Mouse (Mus musculus) adrenal gland, postnatal 4 days (tissue): ENCODE measurements around the gene Snx3. TPM values are rescaled to one million over a fixed set of nuclear protein-coding genes. Genes with fewer than 3 reads are reported as not detected.

Experiments used
- DNase-seq, 2 experiments: peaks; one replicate each; pipeline ENCODE4 v3.0.0; 2021 to 2022; ENCODE audit warnings: low spot score in 2 of 2, mixed read lengths in 2 of 2
- long read RNA-seq, 2 experiments: library from polyadenylated mRNA; stranded (forward); transcript quantifications; one replicate each; pipeline ENCODE4 v2.0.0; 2021
- total RNA-seq, 2 experiments: library from RNA; stranded (reverse); gene quantifications; 2 replicates each; pipeline ENCODE4 v1.2.3; 2021

The Snx3 gene
- total RNA-seq, result 100 to 1,000 TPM; 166 to 175 TPM
- long read RNA-seq, experiment 1, transcript Snx3-201 (4 exons, 1,401 nt), result major isoform, 191 of 199 reads
- long read RNA-seq, experiment 1, partial matches to known transcripts, result 2 of 199 reads
- long read RNA-seq, experiment 1, other reads (novel, unspliced or antisense), result 4 of 199 reads
- long read RNA-seq, experiment 2, transcript Snx3-201 (4 exons, 1,401 nt), result major isoform, 251 of 264 reads
- long read RNA-seq, experiment 2, partial matches to known transcripts, result 2 of 264 reads
- long read RNA-seq, experiment 2, other reads (novel, unspliced or antisense), result 9 of 264 reads

DNA sequence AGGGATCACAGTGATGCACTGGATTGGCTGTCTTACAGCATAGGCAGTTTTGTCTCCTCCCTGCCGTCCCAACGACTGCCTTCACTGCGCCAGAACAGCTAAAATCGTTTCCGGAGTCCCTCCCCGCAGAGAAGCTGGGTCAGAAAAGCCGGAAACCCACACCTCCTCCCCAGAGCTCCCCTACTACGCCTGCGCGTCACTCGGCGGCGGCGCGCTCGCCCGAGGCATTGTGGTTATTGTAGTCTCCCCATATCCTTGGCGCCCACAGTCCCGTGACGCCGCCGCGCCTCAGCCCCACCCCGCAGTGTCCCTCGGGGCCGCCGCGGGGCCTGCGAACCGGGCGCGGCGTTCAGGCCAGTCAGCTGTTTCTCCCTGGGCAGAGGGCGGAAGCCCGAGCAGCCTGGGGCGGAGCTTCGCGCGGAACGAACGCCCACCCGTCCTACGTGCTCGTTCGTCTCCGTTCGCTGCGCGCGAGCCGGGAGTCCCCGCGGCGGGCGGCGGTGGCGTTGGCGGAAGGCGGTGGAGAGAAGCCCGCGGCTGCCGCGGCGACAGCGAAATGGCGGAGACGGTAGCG lies at the start of gene Snx3:
TSS of gene Snx3 (plus strand) at position 256 of the 574 bp plus-strand sequence.
- DNase-seq, result peak; percentile 87 to 97

DNA sequence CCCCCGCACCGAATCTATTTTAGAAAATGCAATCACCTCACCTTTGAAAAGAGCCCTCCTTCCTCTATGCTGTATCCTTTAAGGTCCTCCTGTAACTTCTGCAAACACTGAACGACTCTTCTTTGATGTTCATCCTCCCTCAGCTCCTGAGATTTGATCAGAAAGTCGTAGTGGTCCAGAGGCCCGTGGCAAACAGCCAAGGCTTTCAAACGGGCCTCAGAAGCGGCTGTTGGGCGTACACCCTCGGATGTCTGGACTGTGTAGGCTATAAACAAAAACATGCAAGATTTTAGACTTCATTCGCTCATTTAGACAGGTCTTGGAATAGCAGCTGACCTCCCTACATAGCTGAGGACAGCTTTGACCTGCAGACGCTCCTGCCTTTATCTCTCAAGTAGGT lies 47.6 kb upstream of the Snx3 start:
- DNase-seq, result no peak

DNA sequence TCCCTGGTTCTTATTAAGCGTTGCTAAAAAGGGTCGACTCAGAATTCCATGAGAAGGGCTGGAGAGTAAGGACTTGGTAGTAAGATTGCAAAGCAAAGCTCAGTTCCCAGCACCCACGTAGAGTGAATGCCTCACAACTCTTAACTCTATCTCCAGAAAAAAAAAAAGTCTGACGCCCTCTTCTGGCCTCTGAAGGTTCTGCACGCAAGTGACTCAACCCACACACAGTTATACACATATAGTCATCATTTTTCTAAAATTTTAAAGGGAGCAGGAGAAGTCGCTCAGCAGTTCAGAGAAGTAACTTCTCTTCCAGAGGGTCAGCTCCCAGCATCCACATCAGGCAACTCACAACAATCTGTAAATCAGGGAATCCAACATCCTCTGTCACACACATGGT lies 47.1 kb upstream of the Snx3 start:
- DNase-seq, result no peak

DNA sequence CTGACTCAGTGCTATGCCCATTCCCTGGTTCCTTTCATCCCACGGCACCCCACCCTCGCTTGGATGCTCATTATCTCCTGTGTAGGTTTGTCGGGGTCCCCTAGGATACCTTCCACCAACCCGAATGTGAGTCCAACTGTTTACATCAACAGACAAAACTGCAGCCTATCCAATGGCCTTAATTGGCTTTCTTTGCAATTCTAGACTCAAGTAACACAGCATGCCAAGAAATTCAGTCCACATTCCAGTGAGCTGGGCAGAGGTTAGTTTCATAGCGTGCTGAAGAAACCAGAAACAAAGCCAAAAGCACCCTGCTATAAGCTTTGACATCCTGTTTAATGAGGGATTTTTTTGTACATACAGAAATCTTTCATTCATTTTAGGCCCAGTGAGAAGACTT lies 45.8 kb upstream of the Snx3 start:
- DNase-seq, result no peak

DNA sequence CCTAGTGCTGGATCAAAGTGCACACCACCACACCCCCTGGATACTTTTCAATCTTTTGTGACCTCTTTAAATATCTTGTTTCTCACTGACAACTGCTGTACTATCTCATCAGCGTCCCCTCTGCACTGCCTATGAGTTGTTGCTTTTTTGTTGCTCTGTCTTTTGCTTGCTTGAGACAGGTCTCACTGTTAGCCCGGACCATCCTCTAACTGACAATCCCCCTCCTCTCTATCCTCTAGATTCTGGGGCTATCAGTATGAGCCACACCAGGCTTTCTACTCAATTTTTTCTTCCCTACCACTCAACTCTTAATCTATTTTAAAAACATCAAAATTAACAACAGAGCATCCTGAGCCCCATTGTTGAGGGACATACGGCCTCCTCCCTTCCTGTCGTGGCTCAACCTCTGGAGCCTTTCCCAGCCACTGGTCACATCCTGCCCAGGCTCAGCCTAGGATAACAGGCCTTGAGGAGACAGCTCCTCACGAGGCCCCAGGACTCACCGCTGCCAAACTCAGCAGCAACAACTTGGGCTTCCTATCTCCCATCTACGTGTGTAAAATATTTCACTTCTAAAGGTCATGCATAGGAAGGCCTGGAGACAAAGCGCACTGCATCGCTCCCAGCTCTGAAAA lies 44.2 kb upstream of the Snx3 start:
- DNase-seq, result no peak

DNA sequence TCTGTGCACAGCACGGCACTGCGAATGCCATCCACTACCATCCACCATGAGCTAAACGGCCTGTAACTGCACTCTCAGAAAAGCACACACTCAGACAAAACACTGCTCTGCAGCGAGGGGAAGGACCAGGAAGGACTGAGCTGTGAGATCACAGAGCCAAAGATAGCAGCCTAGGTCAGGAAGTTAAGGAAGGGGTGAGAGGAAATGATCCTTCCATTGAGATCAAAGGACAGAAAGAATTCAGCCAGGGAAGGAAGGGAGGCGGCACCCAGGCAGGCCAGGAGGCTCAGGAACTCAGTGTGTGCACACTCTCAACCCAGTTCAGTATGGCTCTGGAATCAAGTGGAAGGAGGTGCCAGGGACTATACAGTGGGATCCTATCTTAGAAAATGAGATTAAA lies 37.6 kb upstream of the Snx3 start:
- DNase-seq, result no peak

DNA sequence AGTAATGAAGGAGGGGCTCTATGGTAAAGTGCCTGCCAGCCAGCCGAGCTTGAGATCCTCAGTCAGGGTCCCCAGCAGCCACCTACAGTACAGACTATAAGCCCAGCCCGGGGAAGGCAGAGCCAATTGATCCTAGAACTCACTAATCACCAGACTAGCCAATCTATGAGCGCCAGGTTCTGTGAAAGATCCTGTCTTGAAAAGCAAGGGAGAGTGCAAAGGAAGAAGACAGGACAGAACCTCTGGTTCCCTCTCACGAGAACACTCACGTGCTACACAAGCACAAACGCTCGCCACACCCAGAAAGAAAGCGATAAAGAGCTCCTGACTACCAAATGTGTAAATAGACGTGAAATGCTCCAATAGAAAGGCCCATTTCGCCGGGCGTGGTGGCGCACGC lies 37.0 kb upstream of the Snx3 start:
- DNase-seq, result no peak

DNA sequence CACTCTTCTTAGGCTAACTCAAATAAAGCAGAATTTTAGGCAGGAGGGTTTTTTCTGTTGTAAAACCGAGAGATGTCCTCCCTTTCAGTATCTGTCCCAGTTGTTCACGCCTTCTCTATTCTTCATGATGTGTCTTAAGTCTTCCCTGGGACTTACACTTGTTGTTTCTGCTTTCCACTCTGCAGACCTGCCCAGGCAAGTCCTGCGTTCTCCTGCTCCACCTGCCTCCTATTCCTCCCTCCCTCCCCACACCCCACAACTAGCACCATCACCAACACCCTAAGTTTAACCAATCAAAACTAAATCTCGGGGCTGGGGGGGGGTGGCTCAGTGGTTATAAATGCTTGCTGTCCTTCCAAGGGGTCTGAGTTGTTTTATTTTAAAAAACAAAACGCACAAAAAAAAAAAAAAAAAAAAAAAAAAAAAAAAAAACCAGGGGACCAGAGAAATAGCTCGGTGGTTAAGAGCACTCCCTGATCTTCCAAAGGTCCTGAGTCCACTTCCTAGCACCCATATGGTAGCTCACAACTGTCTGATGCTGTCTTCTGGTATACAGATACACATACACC lies 26.8 kb upstream of the Snx3 start:
- DNase-seq, result no peak

DNA sequence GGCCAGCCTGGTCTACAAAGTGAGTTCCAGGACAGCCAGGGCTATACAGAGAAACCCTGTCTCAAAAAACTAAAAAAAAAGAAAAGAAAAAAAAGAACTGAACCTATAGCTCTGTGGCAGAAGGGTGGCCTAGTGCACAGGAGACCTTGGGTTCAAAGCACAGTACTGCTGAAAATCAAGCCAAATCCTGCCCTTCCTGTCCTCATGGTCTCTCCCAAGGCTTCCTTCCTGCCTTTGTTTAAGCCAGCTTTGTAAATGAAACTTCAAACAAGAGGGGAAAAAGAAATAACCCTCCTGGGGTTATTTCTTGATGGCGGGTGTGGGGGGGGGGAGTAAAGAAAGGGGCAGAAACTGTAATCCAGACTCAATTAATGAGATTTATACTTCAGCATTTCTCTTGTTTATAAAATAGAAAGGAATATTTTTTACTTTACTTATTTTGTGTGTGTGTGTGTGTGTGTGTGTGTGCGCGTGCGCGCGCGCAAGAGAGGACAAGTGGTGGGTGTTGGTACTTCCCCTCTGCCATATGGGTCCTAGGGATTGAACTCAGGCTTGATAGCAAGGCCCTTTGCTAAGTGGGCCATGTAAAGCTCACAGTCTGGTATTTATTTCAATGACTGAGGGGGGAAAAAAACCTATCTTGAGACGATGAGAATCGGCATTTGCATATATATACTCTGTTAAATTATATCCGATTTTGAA lies 24.9 kb upstream of the Snx3 start:
- no peak for DNase-seq

DNA sequence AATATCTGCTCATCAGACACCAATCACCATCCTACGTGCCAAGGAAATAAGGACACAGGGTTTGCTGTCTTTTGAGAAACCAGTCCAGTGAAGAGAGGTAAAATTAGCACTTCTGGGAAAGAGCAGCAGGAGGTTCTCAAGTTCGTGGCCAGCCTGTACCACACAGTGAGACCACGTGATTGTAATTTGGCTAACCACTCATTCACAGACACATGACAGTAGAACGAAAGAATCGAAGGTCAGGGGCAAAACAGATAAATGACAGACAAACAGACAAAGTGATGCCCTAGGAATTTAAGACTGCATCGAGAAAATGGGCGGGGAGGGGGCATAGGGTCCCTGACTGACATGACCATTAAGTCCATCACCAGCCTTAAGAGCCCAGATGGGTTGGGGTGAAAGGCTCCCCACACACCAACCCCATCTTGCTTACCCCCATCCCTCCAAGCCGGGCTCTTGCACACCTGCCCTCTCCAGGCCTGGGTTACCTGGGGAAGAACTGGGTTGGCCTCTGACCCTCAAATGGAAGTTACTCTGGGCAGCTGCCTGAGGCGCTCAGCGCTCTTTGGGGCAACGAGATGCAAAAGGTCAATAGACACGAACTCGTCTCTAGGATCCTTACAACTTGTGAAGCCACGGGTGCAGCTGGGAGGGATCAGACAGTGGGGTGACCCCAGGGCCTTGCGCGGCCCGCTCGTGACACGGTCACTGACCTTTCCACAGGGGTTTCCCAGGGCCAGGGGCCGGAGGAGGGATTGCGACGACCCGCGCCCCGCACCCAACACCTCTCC lies 24.1 kb upstream of the Snx3 start:
- peak in 1 of 2 experiments; percentile 43 for DNase-seq

DNA sequence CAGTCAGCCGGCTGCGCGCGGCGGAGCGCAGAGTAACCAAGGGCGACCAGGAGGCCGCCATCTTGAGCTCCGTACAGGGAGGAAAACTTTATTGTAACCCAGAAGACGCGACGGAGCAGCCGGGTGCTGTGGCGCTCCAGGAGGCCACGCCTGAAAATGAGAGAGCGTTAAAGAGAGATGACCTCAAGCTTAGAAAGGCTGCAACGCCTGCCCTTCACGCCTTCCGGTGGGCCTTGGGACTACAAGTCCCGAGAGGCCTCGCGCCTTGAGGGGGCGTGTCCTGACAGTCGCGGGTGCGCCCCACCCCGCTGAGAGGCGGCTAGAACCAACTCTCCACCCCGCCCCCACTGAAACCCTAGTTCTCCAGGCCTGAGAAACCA lies 23.5 kb upstream of the Snx3 start, which contains the start of gene Afg1l:
TSS of gene Afg1l (minus strand) at position 225 of the 380 bp plus-strand sequence.
- peak; percentile 69 to 95 for DNase-seq

DNA sequence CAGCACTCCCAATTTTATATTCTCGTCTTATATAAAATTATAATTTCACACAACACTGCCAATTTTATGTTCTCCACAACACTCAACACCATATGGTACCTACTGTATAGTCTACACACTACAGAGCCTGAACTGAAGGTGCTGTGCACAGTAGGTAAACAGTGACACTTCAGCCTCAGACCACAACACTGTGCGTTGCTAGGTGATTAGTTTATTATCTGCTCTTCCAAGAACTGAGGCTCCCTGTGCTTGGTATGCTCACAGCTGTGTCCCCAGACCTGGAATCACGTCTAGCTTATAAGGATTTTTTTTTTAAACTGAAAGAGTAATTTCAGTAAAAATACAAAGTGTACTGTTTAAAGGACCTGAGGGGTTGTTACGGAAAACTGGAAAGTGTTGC lies 21.1 kb upstream of the Snx3 start:
- DNase-seq, result no peak

DNA sequence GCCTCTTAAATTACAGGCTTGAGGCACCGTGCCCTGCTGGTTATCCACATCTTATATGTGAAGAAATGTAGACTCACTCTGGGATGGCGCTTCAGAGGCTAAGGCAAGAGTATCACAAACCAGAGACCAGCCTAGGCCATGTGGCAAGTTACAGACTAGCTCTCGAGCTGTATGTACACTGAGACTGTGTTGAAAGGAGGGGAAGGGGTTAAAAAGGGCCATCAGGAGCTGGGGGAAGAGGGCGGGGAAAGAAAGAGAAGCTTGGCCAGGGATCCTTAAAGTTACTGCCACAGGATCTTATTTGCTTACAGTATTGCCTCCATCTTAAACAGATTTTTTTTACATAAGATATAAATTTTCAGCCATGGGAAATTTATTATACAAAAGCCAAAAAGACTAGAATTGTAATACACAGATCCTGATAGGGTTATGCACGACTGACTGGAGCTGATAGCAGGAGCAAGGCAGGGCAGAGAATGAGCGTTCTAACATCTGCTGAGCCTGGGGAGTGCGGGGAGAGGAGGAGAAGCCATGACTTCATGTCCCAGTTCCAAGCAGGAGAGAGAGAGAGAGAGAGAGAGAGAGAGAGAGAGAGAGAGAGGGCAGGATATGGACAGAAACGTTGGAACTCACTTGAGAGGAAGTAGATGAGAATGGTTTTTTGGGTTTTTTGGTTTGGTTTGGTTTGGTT lies 13.1 kb upstream of the Snx3 start:
- no peak for DNase-seq

DNA sequence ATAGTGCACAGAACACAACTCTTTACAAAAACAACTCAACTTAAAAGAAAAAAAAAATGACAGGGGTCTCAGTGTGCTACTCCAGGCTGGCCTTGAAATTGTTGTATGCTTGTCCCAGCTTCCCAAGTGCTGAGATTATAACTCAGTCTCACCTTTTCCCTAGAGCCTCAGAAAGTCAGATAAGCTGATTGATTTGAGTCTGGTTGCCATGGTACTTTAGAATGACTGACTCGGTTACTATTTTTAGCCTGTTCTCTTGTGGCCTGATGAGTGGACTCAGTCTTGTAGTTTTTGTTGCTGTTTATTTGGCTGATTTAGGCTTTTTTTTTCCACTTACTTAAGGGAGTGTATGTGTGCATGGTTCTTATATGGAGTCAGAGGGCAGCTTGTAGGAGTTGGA lies 10.7 kb upstream of the Snx3 start:
- no peak for DNase-seq

DNA sequence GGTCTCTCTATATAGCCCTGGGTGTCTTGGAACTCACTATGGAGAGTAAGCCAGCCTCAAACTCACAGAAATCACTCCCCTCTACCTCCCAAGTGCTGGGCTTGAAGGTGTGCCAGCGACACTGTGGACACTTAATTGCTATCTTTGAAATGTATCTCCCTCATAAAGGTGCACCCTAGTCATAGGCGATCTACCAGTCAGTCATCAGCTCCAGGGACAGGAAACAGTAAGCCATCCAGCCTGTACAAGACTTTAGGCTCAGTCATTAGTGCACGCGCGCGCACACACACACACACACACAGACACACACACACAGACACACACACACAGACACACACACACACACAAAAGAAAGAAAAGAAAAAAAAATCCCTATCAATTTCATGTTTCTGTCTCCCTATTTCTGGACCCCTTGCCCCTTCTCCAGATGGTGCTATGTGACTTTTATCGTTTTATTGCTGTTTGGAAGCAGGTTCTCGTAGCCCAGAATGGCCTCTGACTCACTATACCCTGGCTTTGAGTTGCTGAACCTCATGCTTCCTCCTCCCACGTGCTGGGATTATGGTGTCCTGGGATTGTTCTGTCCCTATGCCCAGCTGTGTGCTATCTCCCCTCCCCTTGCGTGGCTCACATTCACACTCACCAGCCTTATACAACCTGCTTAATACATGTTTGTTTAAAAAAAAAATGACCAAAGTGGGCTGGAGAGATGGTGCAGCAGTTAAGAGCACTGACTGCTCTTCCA lies 9.6 kb upstream of the Snx3 start:
- no peak for DNase-seq

DNA sequence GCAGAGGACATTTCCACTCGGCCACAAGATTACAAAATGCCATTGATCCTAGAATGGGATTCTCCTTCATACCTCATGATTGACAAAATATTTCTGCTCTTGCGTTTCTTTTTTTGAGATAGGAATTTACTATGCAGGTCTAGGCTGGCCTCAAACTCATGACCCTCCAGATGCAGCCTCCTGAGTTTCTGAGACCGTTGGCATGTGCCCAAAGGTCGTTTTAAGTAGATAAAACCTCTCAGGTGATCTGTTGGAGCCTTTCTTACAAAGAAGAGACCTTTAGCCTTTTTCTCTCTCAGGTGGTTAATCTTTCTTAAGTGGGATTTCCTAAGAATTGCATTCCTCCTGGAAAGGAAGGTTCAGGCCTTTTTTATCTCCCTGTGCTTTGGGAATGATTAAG lies 8.8 kb upstream of the Snx3 start:
- DNase-seq, result no peak

DNA sequence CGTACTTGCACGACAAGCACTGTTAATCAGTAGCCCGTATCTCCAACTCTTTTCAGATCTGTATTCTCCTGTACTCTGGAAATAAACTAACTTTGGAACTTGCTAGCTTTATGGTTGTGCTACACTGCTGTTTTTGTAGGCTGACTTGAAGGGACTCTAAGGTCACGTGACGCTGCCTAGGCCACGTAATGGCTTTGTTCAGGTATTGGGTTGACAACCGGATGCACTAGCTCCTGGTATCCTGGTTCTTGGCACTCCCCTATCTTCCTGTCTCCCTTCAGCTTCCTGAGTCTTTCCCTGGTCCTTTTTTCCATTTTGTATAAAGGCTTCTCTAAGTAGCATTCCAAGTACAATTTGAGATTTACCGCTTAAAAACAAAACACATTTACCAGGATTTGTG lies 1.2 kb upstream of the Snx3 start:
- no peak for DNase-seq

DNA sequence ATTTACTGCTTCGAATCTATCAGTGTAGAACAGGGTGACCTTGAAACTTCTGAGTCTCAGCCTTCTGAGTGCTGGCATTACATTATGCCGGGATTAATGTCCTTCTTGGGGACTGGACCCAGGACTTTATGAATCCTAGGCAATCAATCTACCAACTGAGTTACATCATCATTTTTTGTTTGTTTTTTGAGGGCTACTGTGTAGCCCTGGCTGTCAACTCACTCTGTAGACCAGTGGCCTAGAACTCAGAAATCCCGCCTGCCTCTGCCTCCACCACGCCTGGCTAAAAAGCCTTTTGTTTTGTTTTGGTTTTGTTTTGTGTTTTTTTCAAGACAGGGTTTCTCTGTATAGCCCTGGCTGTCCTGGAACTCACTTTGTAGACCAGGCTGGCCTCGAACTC lies 669 bp upstream of the Snx3 start:
- DNase-seq, result no peak

DNA sequence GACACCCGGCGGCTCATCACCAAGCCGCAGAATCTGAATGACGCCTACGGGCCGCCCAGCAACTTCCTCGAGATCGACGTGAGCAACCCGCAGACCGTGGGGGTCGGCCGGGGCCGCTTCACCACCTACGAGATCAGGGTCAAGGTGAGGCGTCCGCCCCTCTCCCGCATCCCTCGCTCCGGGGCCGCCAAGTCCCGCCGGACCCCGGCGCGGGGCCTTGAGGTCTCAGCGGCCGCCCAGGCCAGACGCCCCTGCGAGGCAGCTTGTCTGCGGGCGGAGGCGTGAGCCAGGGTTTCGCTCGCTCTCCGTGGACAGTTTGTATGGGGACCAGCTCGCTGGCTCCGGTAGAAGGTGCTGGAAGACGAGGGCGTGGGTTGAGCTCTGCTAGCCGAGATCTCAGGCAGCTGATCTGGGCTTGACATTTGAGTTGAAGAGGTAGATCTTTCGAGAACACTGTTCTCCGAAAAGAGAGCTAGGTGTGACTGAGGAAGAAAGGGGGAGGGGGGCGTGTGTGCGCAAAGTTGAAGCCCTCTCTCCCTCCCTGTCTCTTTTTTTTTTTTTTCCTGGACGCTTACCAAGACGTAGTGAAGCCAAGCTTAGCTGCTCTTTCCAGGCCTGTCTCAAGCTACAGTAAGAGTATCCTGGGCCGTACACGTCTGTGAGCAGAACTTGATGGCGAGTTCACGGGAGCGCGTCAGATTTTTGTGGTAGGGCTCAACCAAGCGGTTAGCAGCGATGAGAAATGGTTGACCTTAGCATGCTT lies 700 bp downstream of the Snx3 start:
- peak; percentile 20 to 43 for DNase-seq
